Mouse (Mus musculus): ENCODE data around the gene Hoxa9. TPM values are rescaled to one million over a fixed set of nuclear protein-coding genes. Genes with fewer than 3 reads are reported as not detected.

Gene Hoxa9
- polyA plus RNA-seq, 1 experiment from 2014 or later: not detected

DNA sequence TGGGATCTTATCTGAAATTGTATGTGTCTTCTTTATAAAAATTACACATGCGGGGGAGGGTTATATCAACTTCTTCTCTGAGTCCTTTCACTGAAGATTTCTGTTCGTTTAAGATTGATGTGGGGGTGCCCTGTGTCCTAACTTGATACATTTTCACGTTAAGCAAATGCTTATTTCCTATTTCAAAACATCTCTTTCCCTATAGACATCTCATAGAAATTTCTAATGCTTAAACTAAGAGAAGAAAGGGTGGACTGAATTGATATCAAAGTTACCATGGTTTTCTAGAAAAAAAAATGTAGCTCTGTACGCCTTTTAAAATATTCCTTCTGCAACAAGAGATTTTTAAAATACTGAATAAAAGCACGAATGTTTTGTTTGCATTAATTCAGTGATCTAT lies 36.3 kb upstream of the Hoxa9 start:
- H3K9me3 ChIP-seq: no peaks in the 10 kb centered on the region
- H3K27me3 ChIP-seq: peaks cover 95% of the 10 kb centered on the region
- H3K4me1 ChIP-seq: no peaks in the 10 kb centered on the region
- no peak overlapping the region for H3K4me2 ChIP-seq
- H3K36me3 ChIP-seq (replicated peaks): no peaks in the 10 kb centered on the region
- 14% methylated on average over 5 of the region's 5 CpGs for WGBS
- H3K27ac ChIP-seq: no peak overlapping the region
- no peak overlapping the region for H3K9ac ChIP-seq
- no peak for ATAC-seq (ENCODE audit: low FRiP score)
- H3K4me3 ChIP-seq (replicated peaks): no peak overlapping the region

DNA sequence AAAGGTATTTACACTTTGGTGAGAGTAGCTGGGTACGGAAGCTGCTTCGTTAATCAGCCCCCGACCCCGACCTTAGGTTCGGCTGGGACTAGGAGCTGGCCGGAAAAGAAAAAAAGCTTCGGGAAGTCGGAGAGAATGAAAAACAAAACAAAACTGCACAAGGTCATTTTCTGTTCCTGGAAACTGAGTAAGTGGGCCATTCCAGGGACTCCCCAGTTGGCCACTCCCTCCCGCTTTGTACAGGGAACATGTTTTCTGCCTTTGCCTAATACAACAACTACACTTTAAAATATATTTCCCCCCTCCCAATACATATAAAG lies 35.7 kb upstream of the Hoxa9 start:
- no peak for ATAC-seq (ENCODE audit: low FRiP score)
- no peaks in the 10 kb centered on the region for H3K9me3 ChIP-seq
- no peak overlapping the region for H3K9ac ChIP-seq
- H3K27me3 ChIP-seq: peaks cover 96% of the 10 kb centered on the region
- WGBS: under 1% methylated on average over 9 of the region's 9 CpGs
- no peak overlapping the region for H3K4me2 ChIP-seq
- no peaks in the 10 kb centered on the region for H3K4me1 ChIP-seq
- H3K27ac ChIP-seq: no peak overlapping the region
- no peak overlapping the region for H3K4me3 ChIP-seq (replicated peaks)
- no peaks in the 10 kb centered on the region for H3K36me3 ChIP-seq (replicated peaks)

DNA sequence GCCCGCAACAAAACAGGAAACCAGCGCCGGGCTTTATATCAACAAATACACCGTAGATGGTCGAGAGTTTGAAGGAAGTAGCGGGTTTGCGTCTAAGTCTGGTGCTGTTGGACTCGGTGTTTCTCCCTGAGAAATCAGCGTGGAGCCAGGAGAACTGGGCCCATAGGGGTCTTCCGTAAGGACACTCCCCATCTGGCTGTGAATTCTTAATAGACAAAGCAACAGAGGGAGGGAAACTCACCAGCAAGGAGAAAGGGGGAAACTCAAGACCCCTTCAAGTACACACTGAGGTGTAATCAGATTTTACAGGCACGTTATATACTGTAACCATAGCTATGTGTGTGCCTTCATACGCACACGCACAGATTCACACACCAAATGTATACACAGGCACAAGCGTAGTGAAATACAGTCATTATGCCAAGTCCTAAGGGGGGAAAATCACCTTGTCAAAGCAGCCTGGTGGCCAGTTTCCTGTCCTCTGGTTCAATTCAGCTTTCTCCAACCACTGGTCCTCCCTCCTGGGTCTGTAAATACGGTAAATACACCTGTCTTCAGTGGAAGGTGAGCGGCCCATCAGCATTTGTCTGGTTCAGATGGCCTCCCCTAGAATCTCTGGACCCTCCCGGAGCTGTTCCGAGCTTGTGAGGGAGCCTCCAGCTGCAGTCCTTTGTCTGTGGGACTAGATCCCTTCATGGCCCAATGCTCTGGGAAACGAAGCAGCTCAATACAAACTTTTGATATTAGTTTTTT lies 35.2 kb upstream of the Hoxa9 start:
- no peak for ATAC-seq (ENCODE audit: low FRiP score)
- Histone ChIP-seq H3K4me1 (no peaks in the 10 kb centered on the region), H3K4me3 (replicated peaks) (no peak overlapping the region), H3K27me3 (peaks cover 96% of the 10 kb centered on the region), H3K9me3 (no peaks in the 10 kb centered on the region), H3K9ac (no peak overlapping the region), H3K4me2 (no peak overlapping the region), H3K36me3 (replicated peaks) (no peaks in the 10 kb centered on the region), H3K27ac (no peak overlapping the region)
- WGBS: under 1% methylated on average over 19 of the region's 19 CpGs

- no peak for ATAC-seq (ENCODE audit: low FRiP score)
- Histone ChIP-seq H3K4me2 (no peak overlapping the region), H3K9me3 (no peaks in the 10 kb centered on the region), H3K27me3 (peaks cover 96% of the 10 kb centered on the region), H3K9ac (no peak overlapping the region), H3K4me3 (replicated peaks) (no peak overlapping the region), H3K4me1 (peaks cover 6% of the 10 kb centered on the region), H3K27ac (no peak overlapping the region), H3K36me3 (replicated peaks) (no peaks in the 10 kb centered on the region)
- 2% methylated on average over 18 of the region's 18 CpGs for WGBS
These were observed 34.5 kb upstream of the Hoxa9 start for GRCm38 (mm10) chr6:52265306-52265912.

DNA sequence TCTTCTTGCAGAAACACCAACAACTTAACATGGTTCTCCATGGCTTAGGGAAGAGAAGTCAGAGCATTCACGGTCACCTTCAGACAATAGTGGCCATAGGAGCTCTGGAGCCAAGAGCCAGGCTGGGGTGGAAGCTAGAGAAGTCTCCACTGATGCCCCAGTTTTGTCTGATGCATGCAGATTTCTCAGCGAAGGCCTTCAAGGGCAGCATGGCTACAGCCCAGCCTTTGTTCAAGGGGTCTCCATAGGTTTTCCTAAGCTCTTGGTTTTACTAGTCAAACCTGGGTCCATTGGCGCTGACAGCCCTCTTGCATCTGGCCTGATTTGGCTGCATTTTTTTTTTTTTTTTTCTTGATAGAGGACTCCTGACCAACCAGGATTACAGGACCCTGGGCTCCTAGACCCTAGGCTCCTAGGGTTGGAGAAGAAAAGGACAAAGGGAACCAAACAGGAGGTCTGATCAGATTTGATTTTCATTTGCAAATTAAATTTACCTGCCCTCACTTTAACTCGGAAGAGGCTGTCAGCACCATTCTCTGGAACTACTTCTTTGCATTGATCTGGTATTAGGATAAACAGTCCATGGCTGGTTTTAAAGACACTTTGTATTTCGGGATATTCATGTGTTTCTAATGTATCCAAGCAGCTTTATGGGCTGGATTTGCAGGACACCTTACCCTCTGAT lies 33.4 kb upstream of the Hoxa9 start:
- Histone ChIP-seq H3K36me3 (replicated peaks) (no peaks in the 10 kb centered on the region), H3K4me1 (peaks cover 10% of the 10 kb centered on the region), H3K27me3 (peaks cover 94% of the 10 kb centered on the region), H3K9me3 (no peaks in the 10 kb centered on the region), H3K4me2 (no peak overlapping the region), H3K4me3 (replicated peaks) (no peak overlapping the region), H3K9ac (no peak overlapping the region), H3K27ac (no peak overlapping the region)
- WGBS: 3% methylated on average over 5 of the region's 5 CpGs
- ATAC-seq (ENCODE audit: low FRiP score): no peak

GRCm38 (mm10) chr6:52263321-52263585 lies 32.4 kb upstream of the Hoxa9 start:
- no peak overlapping the region for H3K4me2 ChIP-seq
- peaks cover 10% of the 10 kb centered on the region for H3K4me1 ChIP-seq
- H3K9ac ChIP-seq: no peak overlapping the region
- H3K4me3 ChIP-seq (replicated peaks): no peak overlapping the region
- H3K9me3 ChIP-seq: no peaks in the 10 kb centered on the region
- H3K27ac ChIP-seq: no peak overlapping the region
- no peaks in the 10 kb centered on the region for H3K36me3 ChIP-seq (replicated peaks)
- no peak for ATAC-seq (ENCODE audit: low FRiP score)
- 1% methylated on average over 6 of the region's 6 CpGs for WGBS
- peaks cover 94% of the 10 kb centered on the region for H3K27me3 ChIP-seq

DNA sequence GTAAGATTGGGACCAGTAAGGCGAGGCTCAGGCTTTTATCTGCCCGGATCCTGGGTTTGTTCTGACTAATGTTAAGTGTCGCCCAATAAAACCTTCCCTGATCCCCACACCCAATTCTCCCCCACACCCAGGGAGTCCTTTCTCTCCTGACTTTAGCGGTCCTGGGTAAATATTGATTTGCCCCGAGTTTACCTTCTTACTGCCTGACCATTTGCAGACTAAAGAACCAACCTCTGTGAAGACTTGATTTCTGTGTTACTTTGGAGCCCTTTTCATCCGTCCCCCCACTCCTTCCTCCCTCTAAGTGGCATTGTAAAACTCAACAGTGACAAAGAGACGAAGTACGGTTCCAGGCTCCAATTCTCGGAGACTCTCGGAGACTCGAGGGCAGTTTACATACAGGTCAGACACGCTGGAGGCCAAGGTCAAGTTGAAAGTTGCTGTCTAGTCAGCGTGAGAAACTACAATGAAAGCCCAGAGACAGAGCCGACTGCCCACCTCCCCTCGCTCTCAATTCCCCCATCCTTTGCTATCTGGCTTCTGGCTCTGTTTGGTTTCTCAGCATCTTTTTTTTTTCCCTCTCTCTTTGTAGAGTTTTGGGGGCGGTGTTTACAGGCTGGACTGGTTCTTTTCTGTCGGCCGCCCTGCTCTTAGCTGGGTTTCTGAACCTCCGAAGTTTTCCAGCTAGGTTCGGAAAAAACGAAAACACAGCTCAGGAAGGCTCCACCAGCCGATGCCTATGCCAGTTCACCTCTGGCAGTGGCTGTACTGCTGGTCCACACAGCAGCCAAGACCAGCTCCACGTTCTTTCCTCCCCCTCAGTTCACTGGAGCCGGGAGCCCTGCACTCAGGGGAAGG lies 31.8 kb upstream of the Hoxa9 start:
- Histone ChIP-seq H3K27me3 (peaks cover 92% of the 10 kb centered on the region), H3K36me3 (replicated peaks) (no peaks in the 10 kb centered on the region), H3K4me2 (no peak overlapping the region), H3K9me3 (no peaks in the 10 kb centered on the region), H3K4me1 (peaks cover 10% of the 10 kb centered on the region), H3K27ac (no peak overlapping the region), H3K4me3 (replicated peaks) (no peak overlapping the region), H3K9ac (no peak overlapping the region)
- 2% methylated on average over 24 of the region's 24 CpGs for WGBS
- no peak for ATAC-seq (ENCODE audit: low FRiP score)

- peaks cover 10% of the 10 kb centered on the region for H3K4me1 ChIP-seq
- no peaks in the 10 kb centered on the region for H3K9me3 ChIP-seq
- WGBS: 4% methylated on average over 9 of the region's 9 CpGs
- H3K27me3 ChIP-seq: peaks cover 93% of the 10 kb centered on the region
- no peak overlapping the region for H3K27ac ChIP-seq
- H3K4me3 ChIP-seq (replicated peaks): no peak overlapping the region
- no peak overlapping the region for H3K4me2 ChIP-seq
- no peak overlapping the region for H3K9ac ChIP-seq
- ATAC-seq (ENCODE audit: low FRiP score): no peak
- no peaks in the 10 kb centered on the region for H3K36me3 ChIP-seq (replicated peaks)
These were observed 31.0 kb upstream of the Hoxa9 start for GRCm38 (mm10) chr6:52261751-52262462.

GRCm38 (mm10) chr6:52260654-52261575 lies 30.0 kb upstream of the Hoxa9 start, which contains the start of gene Hoxa13:
Gene Hoxa13, minus strand, starts transcription at chr6:52260880.
- H3K4me1 ChIP-seq: peaks cover 10% of the 10 kb centered on the region
- peak within 1 kb of the TSS; percentile 46 for H3K4me2 ChIP-seq
- no peak within 1 kb of the TSS for H3K9ac ChIP-seq
- no peak for ATAC-seq (ENCODE audit: low FRiP score)
- H3K9me3 ChIP-seq: no peaks in the 10 kb centered on the region
- H3K36me3 ChIP-seq (replicated peaks): no peaks in the 10 kb centered on the region
- no peak within 1 kb of the TSS for H3K27ac ChIP-seq
- H3K27me3 ChIP-seq: peaks cover 90% of the 10 kb centered on the region
- peak within 1 kb of the TSS; percentile 33 for H3K4me3 ChIP-seq (replicated peaks)
- WGBS: under 1% methylated on average over 44 of the region's 72 CpGs

DNA sequence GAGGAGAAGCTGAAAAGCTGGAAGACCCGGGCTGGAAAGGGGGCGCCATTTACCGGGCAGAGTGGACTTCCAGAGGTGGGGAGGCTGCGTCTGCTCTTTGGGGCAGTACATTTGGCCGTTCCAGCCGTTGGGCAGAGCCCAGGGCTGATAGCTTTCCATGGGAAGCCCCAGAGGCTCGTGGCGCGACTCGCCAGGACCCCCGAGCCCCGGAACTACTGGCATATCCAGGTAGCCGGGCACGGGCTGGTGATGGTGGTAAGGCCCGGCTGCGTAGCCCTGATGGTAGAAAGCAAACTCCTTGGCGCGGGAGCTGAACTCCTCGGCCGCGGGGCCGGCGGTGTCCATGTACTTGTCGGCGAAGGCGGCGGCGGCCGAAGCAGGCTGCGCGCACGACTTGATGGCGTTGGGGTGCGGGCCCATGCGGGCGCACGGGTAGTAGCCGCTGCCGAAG lies 28.9 kb upstream of the Hoxa9 start:
- no peak for ATAC-seq (ENCODE audit: low FRiP score)
- 0% methylated on average over 39 of the region's 39 CpGs for WGBS
- no peaks in the 10 kb centered on the region for H3K9me3 ChIP-seq

More for the DNA sequence above, 28.9 kb upstream of the Hoxa9 start:
- Histone ChIP-seq H3K27ac (no peak overlapping the region), H3K4me1 (peaks cover 10% of the 10 kb centered on the region), H3K36me3 (replicated peaks) (no peaks in the 10 kb centered on the region), H3K27me3 (peaks cover 90% of the 10 kb centered on the region), H3K4me2 (peak overlapping the region; percentile 46), H3K4me3 (replicated peaks) (peak overlapping the region; percentile 22; the same call in 1 of the 2 replicates), H3K9ac (no peak overlapping the region)
